Mouse (Mus musculus) kidney, embryonic 14.5 days (tissue): Measurements from ENCODE around the gene Gm49369. TPM values are rescaled to one million over a fixed set of nuclear protein-coding genes. Genes with fewer than 3 reads are reported as not detected.

Source experiments
- ATAC-seq: fragments of 200-750 bp; cut with Nextera tagmentation; 2 replicates; pipeline ENCODE4 v1.8.0; 2017; ENCODE audit warnings: moderate number of reproducible peaks, mild to moderate bottlenecking, moderate TSS enrichment, moderate library complexity; ENCODE audit not compliant: low FRiP score, low TSS enrichment
- H3K27ac ChIP-seq: fragments of 300-500 bp; sonication (generic); 2 replicates; pipeline ENCODE4 v1.5.1; 2014; ENCODE audit warnings: low read depth, mild to moderate bottlenecking, low read length, moderate library complexity, mixed read lengths
- H3K27me3 ChIP-seq: fragments of 300-500 bp; sonication (generic); 2 replicates; pipeline ENCODE4 v1.6.1; 2014; ENCODE audit warnings: mild to moderate bottlenecking, low read length; ENCODE audit not compliant: control insufficient read depth, insufficient read depth
- H3K36me3 ChIP-seq: fragments of 300-500 bp; sonication (generic); 2 replicates; pipeline ENCODE4 v1.6.1; 2014; ENCODE audit warnings: low read length, mixed read lengths; ENCODE audit not compliant: control insufficient read depth, insufficient read depth
- H3K4me1 ChIP-seq: fragments of 300-500 bp; sonication (generic); 2 replicates; pipeline ENCODE4 v1.6.1; 2014; ENCODE audit warnings: low read length, mixed read lengths; ENCODE audit not compliant: control insufficient read depth, insufficient read depth
- H3K4me2 ChIP-seq: fragments of 300-500 bp; sonication (generic); replicated peaks from 2 replicates; pipeline ENCODE4 v1.6.1; 2014; ENCODE audit warnings: low read depth, mild to moderate bottlenecking, low read length
- H3K4me3 ChIP-seq: fragments of 300-500 bp; sonication (generic); 2 replicates; pipeline ENCODE4 v1.5.1; 2014; ENCODE audit warnings: mild to moderate bottlenecking, low read length
- H3K9ac ChIP-seq: fragments of 300-500 bp; sonication (generic); 2 replicates; pipeline ENCODE4 v1.6.1; 2014; ENCODE audit warnings: low read depth, mild to moderate bottlenecking, low read length, moderate library complexity
- H3K9me3 ChIP-seq: fragments of 300-500 bp; sonication (generic); 2 replicates; pipeline ENCODE4 v1.6.1; 2016; ENCODE audit warnings: low read length; ENCODE audit not compliant: control insufficient read depth
- WGBS: fragments of 180-500 bp; shearing (Covaris S2); extraction: QIAGEN DNeasy Blood & Tissue Kit; methylation state at CpG from one replicate; pipeline ENCODE4 v1.1.7; 2014; 5-methylcytosine and 5-hydroxymethylcytosine counted together
- polyA plus RNA-seq: library from polyadenylated mRNA; unstranded; fragments of >200 nt; fragmentation: Nextera tagmentation; extraction: Ambion mirVana; gene quantifications from 2 replicates; pipeline ENCODE4 v1.2.1, GENCODE M21; 2014

Gene Gm49369
- polyA plus RNA-seq, 1 experiment from 2014 or later = not detected

- Histone ChIP-seq H3K27me3 (no peaks in the 10 kb centered on the region), H3K4me1 (no peaks in the 10 kb centered on the region), H3K9me3 (no peaks in the 10 kb centered on the region), H3K4me2 (no peak overlapping the region), H3K36me3 (peaks cover 86% of the 10 kb centered on the region), H3K9ac (no peak overlapping the region), H3K4me3 (no peak overlapping the region), H3K27ac (no peak overlapping the region)
- ATAC-seq = no peak
- 80% methylated on average over 6 of the region's 6 CpGs for WGBS
These were observed 3.3 kb downstream of the Gm49369 start for GRCm38 (mm10) chr7:142379186-142379585.

GRCm38 (mm10) chr7:142377233-142377925, 5.1 kb downstream of the Gm49369 start:
- Histone ChIP-seq H3K9me3 (no peaks in the 10 kb centered on the region), H3K4me2 (no peak overlapping the region), H3K4me1 (peaks cover under 1% of the 10 kb centered on the region; the same call in 1 of the 2 replicates), H3K27me3 (peaks cover 6% of the 10 kb centered on the region; the same call in 1 of the 2 replicates), H3K4me3 (no peak overlapping the region), H3K27ac (no peak overlapping the region), H3K36me3 (peaks cover 68% of the 10 kb centered on the region), H3K9ac (no peak overlapping the region)
- no peak for ATAC-seq
- 93% methylated on average over 14 of the region's 14 CpGs for WGBS

- Histone ChIP-seq H3K9me3 (no peaks in the 10 kb centered on the region), H3K9ac (no peak overlapping the region), H3K4me2 (no peak overlapping the region), H3K27ac (no peak overlapping the region), H3K4me1 (peaks cover 4% of the 10 kb centered on the region; the same call in 1 of the 2 replicates), H3K27me3 (peaks cover 17% of the 10 kb centered on the region), H3K36me3 (peaks cover 55% of the 10 kb centered on the region), H3K4me3 (no peak overlapping the region)
- ATAC-seq = no peak
- WGBS = 65% methylated on average over 4 of the region's 4 CpGs
These were observed 6.4 kb downstream of the Gm49369 start for GRCm38 (mm10) chr7:142376096-142376495.

GRCm38 (mm10) chr7:142375261-142375724, 7.2 kb downstream of the Gm49369 start:
- Histone ChIP-seq H3K9me3 (no peaks in the 10 kb centered on the region), H3K36me3 (peaks cover 47% of the 10 kb centered on the region), H3K4me2 (no peak overlapping the region), H3K27ac (no peak overlapping the region), H3K4me1 (peaks cover 4% of the 10 kb centered on the region; the same call in 1 of the 2 replicates), H3K9ac (no peak overlapping the region), H3K27me3 (peaks cover 23% of the 10 kb centered on the region), H3K4me3 (no peak overlapping the region)
- 74% methylated on average over 6 of the region's 6 CpGs for WGBS
- no peak for ATAC-seq

- Histone ChIP-seq H3K27ac (no peak overlapping the region), H3K4me3 (no peak overlapping the region), H3K4me2 (no peak overlapping the region), H3K4me1 (peaks cover 4% of the 10 kb centered on the region; the same call in 1 of the 2 replicates), H3K9ac (no peak overlapping the region), H3K36me3 (peaks cover 39% of the 10 kb centered on the region), H3K9me3 (no peaks in the 10 kb centered on the region), H3K27me3 (peaks cover 27% of the 10 kb centered on the region)
- 93% methylated on average over 5 of the region's 5 CpGs for WGBS
- ATAC-seq = no peak
These were observed 8.0 kb downstream of the Gm49369 start for GRCm38 (mm10) chr7:142374413-142375015.

- H3K4me3 ChIP-seq = peak within 1 kb of the TSS; percentile 46; the same call in 1 of the 2 replicates
- H3K9ac ChIP-seq = no peak within 1 kb of the TSS
- H3K27me3 ChIP-seq = peaks cover 27% of the 10 kb centered on the region
- peaks cover 32% of the 10 kb centered on the region for H3K36me3 ChIP-seq
- 53% methylated on average over 8 of the region's 8 CpGs for WGBS
- peak within 1 kb of the TSS; percentile 72; the same call in 1 of the 2 replicates for H3K4me2 ChIP-seq
- no peak for ATAC-seq
- no peak within 1 kb of the TSS for H3K27ac ChIP-seq
- H3K9me3 ChIP-seq = no peaks in the 10 kb centered on the region
- peaks cover 4% of the 10 kb centered on the region; the same call in 1 of the 2 replicates for H3K4me1 ChIP-seq
These were observed 8.6 kb downstream of the Gm49369 start, which contains the start of gene Ifitm10 for GRCm38 (mm10) chr7:142373641-142374412. Gene Ifitm10, minus strand, starts transcription at chr7:142373753.

GRCm38 (mm10) chr7:142373039-142373438, 9.4 kb downstream of the Gm49369 start:
- Histone ChIP-seq H3K27ac (no peak overlapping the region), H3K9me3 (no peaks in the 10 kb centered on the region), H3K36me3 (peaks cover 25% of the 10 kb centered on the region), H3K9ac (no peak overlapping the region), H3K4me2 (no peak overlapping the region), H3K4me3 (no peak overlapping the region), H3K4me1 (peaks cover 4% of the 10 kb centered on the region; the same call in 1 of the 2 replicates), H3K27me3 (peaks cover 27% of the 10 kb centered on the region)
- no peak; the same call in 1 of the 2 replicates for ATAC-seq
- WGBS = 75% methylated on average over 5 of the region's 5 CpGs

- Histone ChIP-seq H3K27me3 (peaks cover 27% of the 10 kb centered on the region), H3K4me3 (peak overlapping the region; percentile 46), H3K36me3 (peaks cover 15% of the 10 kb centered on the region), H3K9me3 (no peaks in the 10 kb centered on the region), H3K4me1 (peaks cover 4% of the 10 kb centered on the region; the same call in 1 of the 2 replicates), H3K9ac (peak overlapping the region; percentile 42), H3K4me2 (peak overlapping the region; percentile 72), H3K27ac (no peak overlapping the region)
- 2% methylated on average over 56 of the region's 64 CpGs for WGBS
- peak; percentile 40 for ATAC-seq
These were observed 10.5 kb downstream of the Gm49369 start for GRCm38 (mm10) chr7:142371768-142372661.
